24 mouse cellular contexts compared by ENCODE assay signal in the genomic region with DNA sequence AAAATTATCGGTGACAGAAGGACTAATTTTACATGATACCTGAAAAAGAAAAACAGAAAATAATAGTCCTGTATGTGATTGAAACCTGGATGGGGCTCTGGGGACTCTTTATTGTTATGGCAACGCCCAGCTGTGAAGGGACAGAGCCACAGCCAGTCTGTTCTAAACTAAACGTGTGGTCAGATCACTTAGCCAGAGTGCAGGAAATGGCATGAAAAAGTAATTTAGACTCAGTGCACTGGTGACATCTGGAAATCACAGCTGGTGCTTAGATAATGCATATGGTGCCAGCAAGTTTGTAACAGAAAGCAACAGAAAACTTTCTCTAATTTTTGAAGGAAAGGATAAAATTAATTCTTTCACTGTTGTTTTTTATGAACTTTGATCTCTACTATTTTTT.
DNase-seq lines count a peak whose midpoint lies in the region; ATAC-seq and TF ChIP-seq lines count a peak whose summit lies in the region.
"Had no signal": no experiment of that assay in that cellular context is flagged by ENCODE, and none has a peak within 500 bp of the region (broad histone marks: within the 10 kb centered on the region; RNA-seq: fewer than 3 reads in every experiment).

No protein-coding gene starts in this region.

- TF ChIP-seq EP300 in CH12.LX (IDR thresholded peaks at IDR 0.05; ENCODE audit: low read length): no peak

- no peak for ATAC-seq in limb, embryonic 14.5 days (ENCODE audit: low FRiP score, low read depth)
- ATAC-seq: forebrain, embryonic 14.5 days; hindbrain, postnatal 0 days; liver, embryonic 12.5 days; midbrain, embryonic 15.5 days; Patski had no signal

- TF ChIP-seq CTCF in CH12.LX (conservative IDR thresholded peaks at IDR 0.05 in 1 of 2, IDR thresholded peaks at IDR 0.05 in 1 of 2; ENCODE audit: low read depth in 2 of 2, low read length in 2 of 2): no peak

- 21% methylated on average over 3 of the region's 3 CpGs for WGBS in limb, embryonic 14.5 days

- in situ Hi-C loops in CH12.LX (cut with MboI; ENCODE audit: low pct_ligation_motif_present, low pct_unique_long_range_greater_than_20kb, low sequenced_read_pairs): no loop called here

- no peak for TF ChIP-seq RAD21 in CH12.LX (IDR thresholded peaks at IDR 0.05; ENCODE audit: low read depth, low read length)

- H3K27ac ChIP-seq in CH12.LX (ENCODE audit: insufficient read depth, low read depth): no peak overlapping the region
- no peak overlapping the region for H3K27ac ChIP-seq in limb, embryonic 14.5 days (replicated peaks; ENCODE audit: low read depth, low read length)
- H3K27ac ChIP-seq: hindbrain, postnatal 0 days; limb, embryonic 12.5 days; liver, embryonic 12.5 days; midbrain, embryonic 15.5 days had no signal

- dilution Hi-C loops in CH12.LX (cut with MboI; ENCODE audit: extremely low pct_ligation_motif_present, extremely low pct_unique_long_range_greater_than_20kb, low sequenced_read_pairs): no loop called here

- intact Hi-C loops in heart, postnatal 25 days (cut with DNase I): no loop called here

- no peaks in the 10 kb centered on the region for H3K27me3 ChIP-seq in CH12.LX (replicated peaks)
- H3K27me3 ChIP-seq in limb, embryonic 14.5 days (ENCODE audit: control insufficient read depth, insufficient read depth, low read length): no peaks in the 10 kb centered on the region
- H3K27me3 ChIP-seq: embryonic facial prominence, embryonic 15.5 days; limb, embryonic 12.5 days; liver, embryonic 12.5 days; midbrain, embryonic 15.5 days had no signal

- no peaks in the 10 kb centered on the region for H3K79me2 ChIP-seq in CH12.LX (replicated peaks; ENCODE audit: control insufficient read depth, extremely low read depth, insufficient read depth, poor library complexity, severe bottlenecking)

- peaks cover 0 to 8% of the 10 kb centered on the region in 2 experiments; a peak in 2 of 4 replicates for H3K4me1 ChIP-seq in CH12.LX (ENCODE audit: control insufficient read depth in 1 of 2, insufficient read depth in 2 of 2)
- no peaks in the 10 kb centered on the region for H3K4me1 ChIP-seq in limb, embryonic 14.5 days (ENCODE audit: control insufficient read depth, insufficient read depth, low read length)
- H3K4me1 ChIP-seq: liver, embryonic 12.5 days; midbrain, embryonic 15.5 days had no signal

- DNase-seq in heart, adult 8-10 months (ENCODE audit: low spot score): peak; percentile 30
- DNase-seq in heart, postnatal 25 days (ENCODE audit: low spot score): no peak
- DNase-seq in 416B (ENCODE audit: low read depth) (peak; percentile 1), CH12.LX (ENCODE audit: extremely low read depth) (peak; percentile 28)
- peak; percentile 25 for DNase-seq in limb, embryonic 14.5 days (ENCODE audit: low spot score)
- DNase-seq in kidney, adult 8-10 months: no peak
- DNase-seq in retina, embryonic 14.5 days (ENCODE audit: low spot score): no peak
- DNase-seq: adrenal gland, postnatal 36 days; cerebellum, adult 9-10 months; gastrocnemius, postnatal 10 days; kidney, adult 18-20 months; kidney, postnatal 10 days; lung, embryonic 14.5 days; thymus, adult 18-20 months; thymus, postnatal 36 days had no signal

- H3K9ac ChIP-seq in CH12.LX (ENCODE audit: insufficient read depth, low read depth): no peak overlapping the region
- H3K9ac ChIP-seq in limb, embryonic 14.5 days (ENCODE audit: low read depth, low read length, severe bottlenecking): no peak overlapping the region
- H3K9ac ChIP-seq: embryonic facial prominence, embryonic 15.5 days; limb, embryonic 12.5 days; liver, embryonic 12.5 days; lung, embryonic 14.5 days; midbrain, embryonic 15.5 days had no signal

- H3K4me3 ChIP-seq in CH12.LX (replicated peaks in 1 of 3; ENCODE audit: low read depth in 2 of 3, low read length in 2 of 3, poor library complexity in 1 of 3): no peak overlapping the region
- H3K4me3 ChIP-seq in limb, embryonic 14.5 days (replicated peaks; ENCODE audit: low read length): no peak overlapping the region
- H3K4me3 ChIP-seq: embryonic facial prominence, embryonic 15.5 days; limb, embryonic 12.5 days; liver, embryonic 12.5 days; megakaryocyte, embryonic 14.5 days; midbrain, embryonic 15.5 days had no signal

- H3K4me2 ChIP-seq in CH12.LX (ENCODE audit: insufficient read depth, low read depth, poor library complexity, severe bottlenecking): no peak overlapping the region
- no peak overlapping the region for H3K4me2 ChIP-seq in limb, embryonic 14.5 days (replicated peaks; ENCODE audit: low read depth, low read length, severe bottlenecking)
- H3K4me2 ChIP-seq: embryonic facial prominence, embryonic 15.5 days; limb, embryonic 12.5 days; liver, embryonic 12.5 days; lung, embryonic 14.5 days; midbrain, embryonic 15.5 days had no signal

- no peaks in the 10 kb centered on the region for H3K9me3 ChIP-seq in CH12.LX (replicated peaks; ENCODE audit: low read length)
- H3K9me3 ChIP-seq in limb, embryonic 14.5 days (ENCODE audit: control insufficient read depth, low read length): no peaks in the 10 kb centered on the region
- H3K9me3 ChIP-seq: embryonic facial prominence, embryonic 15.5 days; G1E; limb, embryonic 12.5 days; liver, embryonic 12.5 days; megakaryocyte, embryonic 14.5 days; midbrain, embryonic 15.5 days had no signal

- no peaks in the 10 kb centered on the region for H3K36me3 ChIP-seq in CH12.LX (replicated peaks in 1 of 2; ENCODE audit: control insufficient read depth in 1 of 2, insufficient read depth in 1 of 2, low read length in 1 of 2)
- H3K36me3 ChIP-seq in limb, embryonic 14.5 days (ENCODE audit: control insufficient read depth, insufficient read depth, low read length): no peaks in the 10 kb centered on the region
- H3K36me3 ChIP-seq: embryonic facial prominence, embryonic 15.5 days; G1E; limb, embryonic 12.5 days; liver, embryonic 12.5 days; midbrain, embryonic 15.5 days had no signal

- no peak for TF ChIP-seq POLR2A in CH12.LX (IDR thresholded peaks at IDR 0.05; ENCODE audit: low read depth, low read length)
- TF ChIP-seq POLR2A in limb, embryonic 14.5 days (IDR thresholded peaks at IDR 0.05; ENCODE audit: borderline replicate concordance, extremely low read depth, insufficient read depth, insufficient read length): no peak

TF ChIP-seq in CH12.LX, 34 proteins besides CTCF, POLR2A, EP300 and RAD21:
- TF ChIP-seq JUN (IDR thresholded peaks at IDR 0.05; ENCODE audit: insufficient read depth, low read depth, low read length): no peak
- no peak for TF ChIP-seq SMC3 (IDR thresholded peaks at IDR 0.05; ENCODE audit: low read depth, low read length)
- no peak for TF ChIP-seq E2F4 (IDR thresholded peaks at IDR 0.05; ENCODE audit: insufficient replicate concordance, low read depth, low read length)
- TF ChIP-seq MXI1 (IDR thresholded peaks at IDR 0.05; ENCODE audit: low read depth, low read length): no peak
- TF ChIP-seq MYC (IDR thresholded peaks at IDR 0.05; ENCODE audit: low read depth, low read length): no peak
- no peak for TF ChIP-seq RCOR1 (conservative IDR thresholded peaks at IDR 0.05; ENCODE audit: low read depth, low read length)
- TF ChIP-seq JUND (conservative IDR thresholded peaks at IDR 0.05; ENCODE audit: low read depth, low read length): no peak
- no peak for TF ChIP-seq HCFC1 (IDR thresholded peaks at IDR 0.05; ENCODE audit: low read depth, low read length)
TF ChIP-seq in CH12.LX: peak in this region for 0.

Comparison
In these comparisons a context has a peak if more than half of its experiments do, and no peak if none do; other contexts are left out.
1. DNase-seq: peak in heart, adult 8-10 months (single experiment), 416B (single experiment), CH12.LX (single experiment) and limb, embryonic 14.5 days (single experiment); none in heart, postnatal 25 days (single experiment), kidney, adult 8-10 months (0 of 2) and retina, embryonic 14.5 days (single experiment).